Mouse (Mus musculus): ENCODE data around the gene Map3k9. TPM values are rescaled to one million over a fixed set of nuclear protein-coding genes. Genes with fewer than 3 reads are reported as not detected.

Map3k9 gene
- polyA plus RNA-seq, 1 experiment from 2014 or later, result 1.7 TPM

DNA sequence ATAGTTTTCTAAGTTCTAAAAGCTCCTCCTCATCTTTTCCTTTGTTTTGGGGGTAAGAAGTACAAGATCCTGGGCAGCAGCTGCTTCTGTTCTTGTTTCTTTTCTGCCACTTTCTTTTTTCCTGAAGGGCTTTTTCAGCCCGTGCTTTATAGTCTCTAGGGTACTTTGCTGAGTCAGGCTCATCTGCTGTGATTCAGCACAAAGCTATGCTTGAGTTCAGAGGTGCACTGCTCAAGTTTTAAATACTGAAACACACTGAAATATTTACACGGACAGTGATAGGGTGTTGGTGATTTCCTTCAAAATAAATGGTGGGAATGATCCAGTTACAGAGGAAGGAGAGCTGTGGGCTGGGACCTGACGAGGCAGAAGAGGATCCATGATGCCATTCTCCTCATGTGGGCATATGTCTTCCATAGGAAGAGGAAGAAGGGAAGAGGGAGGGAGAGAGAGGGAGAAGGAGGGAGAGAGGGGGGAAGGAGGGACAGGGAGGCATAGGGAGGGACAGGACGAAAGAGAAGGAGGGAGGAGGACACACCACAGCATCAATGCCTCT, 32.9 kb downstream of the Map3k9 start:
- no peaks in the 10 kb centered on the region for H3K27me3 ChIP-seq (ENCODE audit: control insufficient read depth, insufficient read depth, low read length)
- ATAC-seq (ENCODE audit: insufficient read depth, low FRiP score), result no peak
- WGBS, result 23% methylated on average over 4 of the region's 4 CpGs
- H3K9ac ChIP-seq (ENCODE audit: low read length), result no peak overlapping the region
- H3K36me3 ChIP-seq (ENCODE audit: control insufficient read depth, insufficient read depth, low read length), result no peaks in the 10 kb centered on the region
- no peak overlapping the region for H3K4me2 ChIP-seq (ENCODE audit: low read depth, low read length)
- no peak overlapping the region; the same call in 1 of the 2 replicates for H3K27ac ChIP-seq (ENCODE audit: low read length)
- H3K4me3 ChIP-seq (replicated peaks; ENCODE audit: low read length), result no peak overlapping the region
- no peaks in the 10 kb centered on the region for H3K9me3 ChIP-seq (replicated peaks; ENCODE audit: control insufficient read depth, low read length)
- peaks cover 25% of the 10 kb centered on the region for H3K4me1 ChIP-seq (ENCODE audit: control insufficient read depth, insufficient read depth, low read length)

DNA sequence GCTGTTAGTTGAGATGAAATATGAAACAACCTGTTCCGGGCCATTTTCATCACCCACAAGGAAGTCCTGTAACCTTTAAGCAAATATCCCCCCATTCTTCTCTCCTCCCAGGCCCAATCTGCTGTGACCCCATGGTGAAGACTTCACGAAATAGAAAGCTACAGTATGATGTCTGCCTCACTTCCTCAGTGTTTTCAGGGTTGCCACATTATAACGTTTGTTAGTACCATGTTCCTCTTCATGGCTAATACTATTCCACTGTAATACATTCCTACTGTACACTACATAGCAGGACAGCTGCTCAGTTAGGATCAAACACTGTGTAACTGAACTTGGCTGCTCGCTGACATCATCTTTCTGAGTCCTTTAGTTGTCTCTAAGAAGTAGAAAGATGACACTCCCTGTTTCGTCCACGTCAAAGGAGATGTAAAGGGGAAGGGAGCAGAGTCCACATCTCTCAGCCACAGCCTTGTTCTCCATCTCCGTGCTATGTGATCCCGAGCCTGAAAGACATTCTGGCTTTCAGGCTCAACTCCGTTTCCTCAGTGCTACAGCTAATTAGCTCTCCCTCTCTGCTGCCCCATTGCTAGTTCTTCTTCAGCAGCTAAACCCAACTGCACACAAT, 34.5 kb downstream of the Map3k9 start:
- WGBS, result 74% methylated on average over 9 of the region's 9 CpGs
- H3K27me3 ChIP-seq (ENCODE audit: control insufficient read depth, insufficient read depth, low read length), result no peaks in the 10 kb centered on the region
- no peak overlapping the region for H3K4me3 ChIP-seq (replicated peaks; ENCODE audit: low read length)
- no peak overlapping the region for H3K9ac ChIP-seq (ENCODE audit: low read length)
- no peaks in the 10 kb centered on the region for H3K9me3 ChIP-seq (replicated peaks; ENCODE audit: control insufficient read depth, low read length)
- H3K27ac ChIP-seq (ENCODE audit: low read length), result no peak overlapping the region
- no peak overlapping the region for H3K4me2 ChIP-seq (ENCODE audit: low read depth, low read length)
- peaks cover 25% of the 10 kb centered on the region for H3K4me1 ChIP-seq (ENCODE audit: control insufficient read depth, insufficient read depth, low read length)
- no peak for ATAC-seq (ENCODE audit: insufficient read depth, low FRiP score)
- no peaks in the 10 kb centered on the region for H3K36me3 ChIP-seq (ENCODE audit: control insufficient read depth, insufficient read depth, low read length)

GRCm38 (mm10) chr12:81735246-81736070, 45.5 kb downstream of the Map3k9 start:
- WGBS, result 82% methylated on average over 11 of the region's 11 CpGs
- no peaks in the 10 kb centered on the region for H3K27me3 ChIP-seq (ENCODE audit: control insufficient read depth, insufficient read depth, low read length)
- H3K36me3 ChIP-seq (ENCODE audit: control insufficient read depth, insufficient read depth, low read length), result no peaks in the 10 kb centered on the region
- H3K4me3 ChIP-seq (replicated peaks; ENCODE audit: low read length), result no peak overlapping the region
- H3K9me3 ChIP-seq (replicated peaks; ENCODE audit: control insufficient read depth, low read length), result no peaks in the 10 kb centered on the region
- H3K9ac ChIP-seq (ENCODE audit: low read length), result no peak overlapping the region
- no peak for ATAC-seq (ENCODE audit: insufficient read depth, low FRiP score)
- no peak overlapping the region for H3K4me2 ChIP-seq (ENCODE audit: low read depth, low read length)
- H3K27ac ChIP-seq (ENCODE audit: low read length), result no peak overlapping the region; the same call in 1 of the 2 replicates
- no peaks in the 10 kb centered on the region for H3K4me1 ChIP-seq (ENCODE audit: control insufficient read depth, insufficient read depth, low read length)

DNA sequence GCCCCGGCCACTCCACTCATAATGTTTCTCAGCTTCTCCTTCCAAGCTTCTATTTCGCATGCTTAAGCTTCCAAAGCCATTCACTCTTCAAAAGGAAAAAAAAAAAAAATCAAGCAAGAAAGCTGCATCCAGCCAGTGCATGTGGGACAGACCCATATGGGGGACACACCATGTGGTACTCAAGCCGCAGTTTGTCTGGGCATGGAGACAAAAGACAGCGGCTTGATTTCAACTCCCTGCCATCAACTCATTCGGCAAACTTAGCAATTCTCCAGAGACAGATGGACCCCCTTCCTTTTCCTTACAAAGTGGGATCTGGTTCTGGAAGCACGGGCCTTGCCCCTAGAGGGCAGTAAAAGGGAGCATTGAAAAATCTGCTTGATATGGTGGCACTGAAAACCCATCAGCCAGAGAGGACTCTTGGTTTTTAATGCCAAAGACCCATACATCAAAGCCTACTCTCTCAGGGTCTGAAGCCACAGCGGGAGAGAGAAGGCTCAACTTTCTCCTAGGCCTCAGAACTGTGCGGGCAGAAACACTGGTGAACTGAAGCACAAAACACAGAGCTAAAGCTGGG, 54.6 kb downstream of the Map3k9 start:
- 78% methylated on average over 8 of the region's 8 CpGs for WGBS
- no peak overlapping the region for H3K27ac ChIP-seq (ENCODE audit: low read length)
- no peak overlapping the region for H3K4me3 ChIP-seq (replicated peaks; ENCODE audit: low read length)
- ATAC-seq (ENCODE audit: insufficient read depth, low FRiP score), result no peak
- H3K36me3 ChIP-seq (ENCODE audit: control insufficient read depth, insufficient read depth, low read length), result no peaks in the 10 kb centered on the region
- H3K27me3 ChIP-seq (ENCODE audit: control insufficient read depth, insufficient read depth, low read length), result no peaks in the 10 kb centered on the region
- H3K9ac ChIP-seq (ENCODE audit: low read length), result no peak overlapping the region
- H3K9me3 ChIP-seq (replicated peaks; ENCODE audit: control insufficient read depth, low read length), result no peaks in the 10 kb centered on the region
- no peak overlapping the region for H3K4me2 ChIP-seq (ENCODE audit: low read depth, low read length)
- no peaks in the 10 kb centered on the region for H3K4me1 ChIP-seq (ENCODE audit: control insufficient read depth, insufficient read depth, low read length)

GRCm38 (mm10) chr12:81724776-81725175, 56.2 kb downstream of the Map3k9 start:
- no peaks in the 10 kb centered on the region for H3K27me3 ChIP-seq (ENCODE audit: control insufficient read depth, insufficient read depth, low read length)
- no peaks in the 10 kb centered on the region for H3K36me3 ChIP-seq (ENCODE audit: control insufficient read depth, insufficient read depth, low read length)
- no peak overlapping the region for H3K4me2 ChIP-seq (ENCODE audit: low read depth, low read length)
- no peaks in the 10 kb centered on the region for H3K9me3 ChIP-seq (replicated peaks; ENCODE audit: control insufficient read depth, low read length)
- H3K4me3 ChIP-seq (replicated peaks; ENCODE audit: low read length), result no peak overlapping the region
- WGBS, result 87% methylated on average over 6 of the region's 6 CpGs
- no peak overlapping the region for H3K9ac ChIP-seq (ENCODE audit: low read length)
- no peak for ATAC-seq (ENCODE audit: insufficient read depth, low FRiP score)
- no peaks in the 10 kb centered on the region for H3K4me1 ChIP-seq (ENCODE audit: control insufficient read depth, insufficient read depth, low read length)
- no peak overlapping the region for H3K27ac ChIP-seq (ENCODE audit: low read length)

GRCm38 (mm10) chr12:81723375-81723774, 57.6 kb downstream of the Map3k9 start:
- Histone ChIP-seq H3K4me3 (replicated peaks; ENCODE audit: low read length) (no peak overlapping the region), H3K27ac (ENCODE audit: low read length) (0 out of 2 replicates have a peak overlapping the region, but pooled peaks have one; percentile 5), H3K4me2 (ENCODE audit: low read depth, low read length) (no peak overlapping the region), H3K9me3 (replicated peaks; ENCODE audit: control insufficient read depth, low read length) (no peaks in the 10 kb centered on the region), H3K36me3 (ENCODE audit: control insufficient read depth, insufficient read depth, low read length) (no peaks in the 10 kb centered on the region), H3K4me1 (ENCODE audit: control insufficient read depth, insufficient read depth, low read length) (no peaks in the 10 kb centered on the region), H3K9ac (ENCODE audit: low read length) (no peak overlapping the region), H3K27me3 (ENCODE audit: control insufficient read depth, insufficient read depth, low read length) (no peaks in the 10 kb centered on the region)
- ATAC-seq (ENCODE audit: insufficient read depth, low FRiP score), result no peak
- WGBS, result 80% methylated on average over 7 of the region's 7 CpGs

DNA sequence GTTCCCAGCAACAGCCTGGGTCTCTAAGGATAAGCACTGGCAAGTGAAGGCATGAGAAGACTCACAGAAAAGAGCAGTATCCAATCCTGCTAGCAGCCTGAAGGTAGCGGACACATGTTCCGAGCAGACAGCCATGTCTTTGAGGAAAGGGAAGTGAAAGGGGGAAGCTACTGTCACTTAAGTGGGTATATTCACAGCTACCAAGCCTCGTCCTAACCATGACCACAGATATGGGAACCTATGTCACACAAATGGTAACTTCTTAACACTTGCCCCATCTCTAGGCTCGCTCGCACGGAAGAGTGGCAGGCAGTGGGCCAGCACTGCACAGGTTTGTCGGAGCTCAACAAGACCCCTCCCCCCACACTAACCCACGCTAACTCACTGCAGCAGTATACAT, 61.3 kb downstream of the Map3k9 start:
- H3K4me2 ChIP-seq (ENCODE audit: low read depth, low read length), result no peak overlapping the region
- H3K27me3 ChIP-seq (ENCODE audit: control insufficient read depth, insufficient read depth, low read length), result no peaks in the 10 kb centered on the region
- WGBS, result 86% methylated on average over 8 of the region's 8 CpGs
- H3K4me3 ChIP-seq (replicated peaks; ENCODE audit: low read length), result no peak overlapping the region
- H3K9me3 ChIP-seq (replicated peaks; ENCODE audit: control insufficient read depth, low read length), result no peaks in the 10 kb centered on the region
- H3K36me3 ChIP-seq (ENCODE audit: control insufficient read depth, insufficient read depth, low read length), result no peaks in the 10 kb centered on the region
- no peak overlapping the region for H3K9ac ChIP-seq (ENCODE audit: low read length)
- no peaks in the 10 kb centered on the region for H3K4me1 ChIP-seq (ENCODE audit: control insufficient read depth, insufficient read depth, low read length)
- ATAC-seq (ENCODE audit: insufficient read depth, low FRiP score), result no peak
- no peak overlapping the region for H3K27ac ChIP-seq (ENCODE audit: low read length)

DNA sequence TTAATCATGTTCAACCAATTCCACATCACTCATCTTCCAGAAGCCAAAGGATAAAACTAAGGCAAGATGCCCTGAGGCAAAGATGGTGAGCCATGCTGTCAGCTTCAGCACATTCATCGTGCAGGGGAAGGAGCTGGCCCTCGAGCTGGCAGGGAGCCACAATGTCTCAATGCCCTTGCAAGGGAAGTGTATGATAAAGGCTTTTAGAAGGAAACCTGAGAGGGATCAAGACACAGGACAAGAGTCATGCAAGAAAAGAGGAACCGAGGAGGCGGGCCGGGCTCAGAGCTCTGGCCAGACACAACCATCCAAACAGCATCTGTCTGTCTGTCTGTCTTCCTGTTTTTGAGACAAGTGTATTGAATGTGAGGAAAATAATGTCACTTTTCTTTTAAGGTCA, 61.8 kb downstream of the Map3k9 start:
- no peak overlapping the region for H3K4me2 ChIP-seq (ENCODE audit: low read depth, low read length)
- H3K36me3 ChIP-seq (ENCODE audit: control insufficient read depth, insufficient read depth, low read length), result no peaks in the 10 kb centered on the region
- H3K9ac ChIP-seq (ENCODE audit: low read length), result no peak overlapping the region
- H3K27me3 ChIP-seq (ENCODE audit: control insufficient read depth, insufficient read depth, low read length), result no peaks in the 10 kb centered on the region
- no peaks in the 10 kb centered on the region for H3K9me3 ChIP-seq (replicated peaks; ENCODE audit: control insufficient read depth, low read length)
- ATAC-seq (ENCODE audit: insufficient read depth, low FRiP score), result no peak
- 72% methylated on average over 5 of the region's 5 CpGs for WGBS
- H3K27ac ChIP-seq (ENCODE audit: low read length), result no peak overlapping the region
- no peak overlapping the region for H3K4me3 ChIP-seq (replicated peaks; ENCODE audit: low read length)
- no peaks in the 10 kb centered on the region for H3K4me1 ChIP-seq (ENCODE audit: control insufficient read depth, insufficient read depth, low read length)

DNA sequence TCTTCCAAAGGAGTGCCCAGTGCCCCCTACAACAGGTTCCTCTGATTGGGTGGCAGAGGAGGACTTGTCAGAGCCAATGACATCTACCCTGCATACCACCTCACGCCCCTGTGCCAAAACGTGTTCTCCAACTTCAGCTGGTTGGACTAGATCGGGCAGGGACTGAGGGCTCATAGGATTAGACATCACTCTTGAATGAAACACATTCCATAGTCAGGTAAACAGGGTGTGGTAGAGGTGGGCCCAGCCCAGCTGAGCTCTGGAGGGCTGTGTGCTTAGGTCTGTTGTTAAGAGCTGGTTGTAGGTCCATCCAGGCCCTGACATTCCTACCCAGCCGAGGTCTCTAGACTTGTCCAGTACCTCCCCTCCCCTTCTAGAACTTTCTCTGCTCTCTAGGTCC, 68.4 kb downstream of the Map3k9 start:
- no peak overlapping the region for H3K4me2 ChIP-seq (ENCODE audit: low read depth, low read length)
- H3K27ac ChIP-seq (ENCODE audit: low read length), result peak overlapping the region; percentile 46; the same call in 1 of the 2 replicates
- H3K36me3 ChIP-seq (ENCODE audit: control insufficient read depth, insufficient read depth, low read length), result no peaks in the 10 kb centered on the region
- H3K9ac ChIP-seq (ENCODE audit: low read length), result no peak overlapping the region
- no peaks in the 10 kb centered on the region for H3K4me1 ChIP-seq (ENCODE audit: control insufficient read depth, insufficient read depth, low read length)
- H3K9me3 ChIP-seq (replicated peaks; ENCODE audit: control insufficient read depth, low read length), result no peaks in the 10 kb centered on the region
- WGBS, result 68% methylated on average over 4 of the region's 4 CpGs
- H3K4me3 ChIP-seq (replicated peaks; ENCODE audit: low read length), result no peak overlapping the region
- no peaks in the 10 kb centered on the region for H3K27me3 ChIP-seq (ENCODE audit: control insufficient read depth, insufficient read depth, low read length)
- peak; percentile 89 for ATAC-seq (ENCODE audit: insufficient read depth, low FRiP score)

All from stomach, embryonic 16.5 days (tissue).